Mouse (Mus musculus): ENCODE results near the gene Slc13a3.
A peak's percentile ranks its signal among the peaks of the same experiment; 100 is the strongest.

The Slc13a3 gene

GRCm38 (mm10) chr2:165407700-165408301 is 65.2 kb downstream of the Slc13a3 start:
- peak; percentile 78 to 84 for DNase-seq

- DNase-seq = no peak
These were observed 67.7 kb downstream of the Slc13a3 start for GRCm38 (mm10) chr2:165405351-165405750.

DNA sequence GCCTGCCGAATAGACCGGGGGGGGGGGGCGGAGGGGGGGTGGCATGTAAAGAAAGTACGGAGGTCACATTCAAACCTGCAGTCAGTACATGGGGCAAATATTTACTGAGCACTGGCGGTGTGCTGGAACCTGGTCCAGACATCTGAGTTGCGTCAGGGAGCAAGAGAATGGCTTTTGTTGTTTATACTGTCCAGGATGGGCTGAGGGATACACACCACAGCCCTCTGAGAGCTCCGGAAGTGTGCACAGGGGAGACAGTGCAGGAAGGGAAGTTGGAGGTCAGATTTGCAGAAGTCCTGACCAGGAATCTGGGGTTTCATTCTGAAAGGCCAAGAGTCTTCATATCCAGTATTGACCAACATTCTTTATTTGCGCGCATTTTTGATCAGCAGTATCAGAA is 68.1 kb downstream of the Slc13a3 start:
- no peak for DNase-seq

DNA sequence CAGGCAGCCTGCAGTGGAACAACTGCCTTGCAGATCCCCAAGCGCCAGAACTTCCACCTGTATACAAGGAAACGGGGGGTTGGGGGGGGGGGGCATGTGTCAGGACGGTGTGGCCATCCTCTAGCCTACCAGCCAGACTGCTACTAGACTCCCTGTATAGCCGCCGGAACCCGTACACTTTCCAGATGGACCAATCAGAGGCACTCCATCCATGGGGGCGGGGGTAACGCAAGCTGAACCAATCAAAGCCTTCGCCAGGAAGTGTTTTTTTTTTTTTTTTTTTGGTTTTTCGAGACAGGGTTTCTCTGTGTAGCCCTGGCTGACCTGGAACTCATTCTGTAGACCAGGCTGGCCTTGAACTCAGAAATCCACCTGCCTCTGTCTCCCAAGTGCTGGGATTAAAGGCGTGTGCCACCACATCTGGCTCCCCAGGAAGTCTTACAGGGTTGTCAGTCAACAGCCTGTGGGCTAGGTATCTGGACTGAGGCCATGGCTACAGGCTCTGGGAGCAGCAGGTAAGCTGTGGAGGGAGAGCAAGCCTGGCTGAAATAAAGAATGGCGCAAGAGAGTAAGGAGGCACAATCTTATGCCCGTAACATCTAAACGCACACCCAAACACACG is 74.8 kb downstream of the Slc13a3 start:
- DNase-seq = peak; percentile 33 to 64

GRCm38 (mm10) chr2:165397502-165398163 is 75.4 kb downstream of the Slc13a3 start:
- DNase-seq = peak; percentile 36 to 41

DNA sequence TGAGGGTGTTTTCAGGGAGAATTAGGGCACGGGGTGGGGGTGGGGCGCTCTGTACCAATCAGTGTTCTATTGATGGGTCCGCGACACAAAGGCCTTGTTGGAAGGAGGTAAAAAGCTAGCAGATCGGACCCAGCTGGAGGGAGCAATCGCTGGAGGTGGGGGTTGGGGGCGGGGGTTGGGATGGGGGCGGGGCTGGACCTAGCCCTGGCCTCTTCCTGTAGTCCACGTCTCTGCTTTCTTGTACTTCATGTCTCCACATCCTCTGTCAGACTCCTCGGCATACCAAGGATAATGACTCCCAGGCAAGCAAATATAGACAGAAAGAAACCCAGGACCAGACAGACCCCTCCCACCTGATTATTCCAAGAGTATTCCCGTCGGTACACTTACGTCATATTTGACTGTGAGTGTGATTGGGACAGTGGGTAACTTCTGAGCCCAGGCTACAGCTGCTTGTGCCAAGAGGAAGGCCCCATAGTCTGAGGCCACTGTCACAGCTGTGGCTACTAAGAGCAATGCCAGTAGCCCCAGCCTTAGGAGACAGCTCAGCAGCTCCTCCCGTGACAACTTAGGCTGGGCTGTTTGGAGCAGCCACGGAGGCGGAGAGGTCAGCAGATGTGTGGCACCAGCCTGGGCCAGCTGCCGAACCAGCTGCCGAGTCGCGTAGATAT is 76.1 kb downstream of the Slc13a3 start:
- no peak for DNase-seq

DNA sequence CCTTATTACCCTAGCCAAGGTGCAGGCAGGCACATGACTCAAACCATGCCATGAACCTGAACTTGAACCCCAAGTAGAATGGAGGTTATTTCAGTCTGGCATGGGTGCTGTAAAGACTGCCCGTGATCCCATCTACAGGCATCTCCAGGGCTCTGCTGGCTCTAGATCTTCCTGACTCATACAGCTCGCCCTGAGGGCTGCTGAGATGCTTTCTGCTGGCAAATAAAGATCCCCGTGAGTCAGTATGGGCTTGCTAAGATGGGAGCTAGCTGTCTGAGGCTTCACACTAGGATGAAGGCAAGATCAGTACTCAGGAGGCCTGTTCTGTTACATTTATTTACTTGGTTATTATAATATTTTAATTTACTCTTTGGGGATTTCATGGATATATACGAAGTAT is 80.9 kb downstream of the Slc13a3 start:
- no peak for DNase-seq

DNA sequence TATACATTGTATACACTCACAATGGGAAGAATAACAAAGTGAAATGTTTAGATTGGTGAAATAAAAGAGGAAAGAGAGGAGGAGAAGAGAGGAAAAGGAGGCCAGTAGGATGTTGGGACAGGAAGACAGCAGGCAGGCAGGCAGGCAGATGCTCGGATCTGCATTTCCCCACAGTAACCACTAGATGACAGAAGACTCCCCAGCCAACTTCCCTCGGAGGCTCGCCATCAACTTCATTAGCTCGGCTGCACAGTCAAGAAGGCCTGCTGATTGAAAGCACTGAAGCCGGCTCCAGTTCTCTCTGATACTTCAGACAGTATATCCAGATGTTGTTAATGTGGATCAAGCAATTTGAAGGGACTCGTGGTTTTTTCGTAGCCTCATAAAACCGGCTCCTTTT is 81.5 kb downstream of the Slc13a3 start:
- peak; percentile 58 to 62 for DNase-seq

- DNase-seq = no peak
These were observed 83.6 kb downstream of the Slc13a3 start for GRCm38 (mm10) chr2:165389299-165389952.

GRCm38 (mm10) chr2:165387844-165388495 is 85.1 kb downstream of the Slc13a3 start, which contains the start of gene Zfp334:
Gene Zfp334, minus strand, starts transcription at chr2:165388259.
- DNase-seq = peak; percentile 99

GRCm38 (mm10) chr2:165387370-165387769 is 85.7 kb downstream of the Slc13a3 start:
- DNase-seq = no peak

DNA sequence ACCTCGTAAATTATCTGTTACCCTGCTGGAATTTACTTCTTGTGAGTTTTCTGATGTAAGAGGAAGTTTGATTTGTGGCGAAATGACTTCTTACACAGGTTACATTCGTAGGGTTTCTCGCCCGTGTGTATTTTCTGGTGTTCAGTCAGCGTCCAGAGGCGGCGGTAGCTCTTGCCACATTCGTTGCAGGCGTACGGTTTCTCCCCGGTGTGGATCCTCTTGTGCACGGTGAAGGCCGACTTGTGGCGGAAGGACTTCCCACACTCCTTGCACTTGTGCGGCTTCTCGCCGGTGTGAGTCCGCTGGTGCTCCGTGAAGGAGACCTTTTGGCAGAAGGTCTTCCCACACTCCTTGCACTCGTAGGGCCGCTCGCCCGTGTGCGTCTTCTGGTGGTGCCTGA is 93.0 kb downstream of the Slc13a3 start:
- DNase-seq = no peak

- DNase-seq = no peak
These were observed 97.0 kb downstream of the Slc13a3 start for GRCm38 (mm10) chr2:165376001-165376400.

GRCm38 (mm10) chr2:165375478-165375877 is 97.6 kb downstream of the Slc13a3 start:
- DNase-seq = no peak

DNA sequence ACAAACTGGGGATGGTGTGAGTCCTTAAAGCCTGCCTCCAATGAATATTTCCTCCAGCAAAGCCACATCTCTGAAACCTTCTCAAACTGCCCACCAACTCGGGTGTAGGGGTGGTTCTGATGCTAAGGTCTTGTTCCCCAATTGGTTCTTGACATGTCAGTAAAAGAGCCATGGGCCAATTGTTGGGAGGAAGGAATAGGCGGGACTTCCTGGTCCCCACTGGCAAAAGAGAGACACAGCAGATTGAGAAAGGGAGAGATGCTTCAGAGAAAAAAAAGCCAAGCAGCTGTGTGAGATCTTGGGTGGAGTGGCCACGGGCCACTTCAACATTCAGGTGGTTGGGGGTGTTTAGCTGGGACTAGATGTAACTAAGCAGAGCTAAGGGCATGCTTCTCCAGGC is 102.0 kb downstream of the Slc13a3 start:
- DNase-seq = peak; percentile 42 to 43

DNA sequence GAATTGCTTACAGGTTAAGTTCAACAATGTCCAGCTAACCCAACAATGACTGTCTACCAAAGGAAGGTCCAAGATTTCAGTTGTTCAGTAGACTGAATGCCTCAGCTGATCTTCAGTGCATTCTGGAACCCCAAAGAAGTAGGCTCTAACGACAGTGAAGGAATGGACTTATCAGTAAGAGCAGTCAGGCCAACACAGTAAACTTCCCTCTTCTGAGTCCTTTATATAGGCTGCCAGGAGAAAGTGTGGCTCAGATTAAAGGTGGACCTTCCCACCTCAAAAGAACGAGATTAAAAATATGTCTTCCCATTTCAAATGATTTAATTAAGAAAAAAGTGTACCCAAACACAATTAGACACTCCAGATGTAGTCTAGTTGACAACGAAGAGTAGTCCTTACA is 102.7 kb downstream of the Slc13a3 start:
- DNase-seq = no peak

GRCm38 (mm10) chr2:165368496-165368895 is 104.5 kb downstream of the Slc13a3 start, which contains the start of gene Zfp663:
Gene Zfp663, minus strand, starts transcription at chr2:165368729.
- DNase-seq = no peak

GRCm38 (mm10) chr2:165367868-165368439 is 105.1 kb downstream of the Slc13a3 start:
- no peak for DNase-seq

- no peak for DNase-seq
These were observed 105.9 kb downstream of the Slc13a3 start for GRCm38 (mm10) chr2:165367047-165367520.

DNA sequence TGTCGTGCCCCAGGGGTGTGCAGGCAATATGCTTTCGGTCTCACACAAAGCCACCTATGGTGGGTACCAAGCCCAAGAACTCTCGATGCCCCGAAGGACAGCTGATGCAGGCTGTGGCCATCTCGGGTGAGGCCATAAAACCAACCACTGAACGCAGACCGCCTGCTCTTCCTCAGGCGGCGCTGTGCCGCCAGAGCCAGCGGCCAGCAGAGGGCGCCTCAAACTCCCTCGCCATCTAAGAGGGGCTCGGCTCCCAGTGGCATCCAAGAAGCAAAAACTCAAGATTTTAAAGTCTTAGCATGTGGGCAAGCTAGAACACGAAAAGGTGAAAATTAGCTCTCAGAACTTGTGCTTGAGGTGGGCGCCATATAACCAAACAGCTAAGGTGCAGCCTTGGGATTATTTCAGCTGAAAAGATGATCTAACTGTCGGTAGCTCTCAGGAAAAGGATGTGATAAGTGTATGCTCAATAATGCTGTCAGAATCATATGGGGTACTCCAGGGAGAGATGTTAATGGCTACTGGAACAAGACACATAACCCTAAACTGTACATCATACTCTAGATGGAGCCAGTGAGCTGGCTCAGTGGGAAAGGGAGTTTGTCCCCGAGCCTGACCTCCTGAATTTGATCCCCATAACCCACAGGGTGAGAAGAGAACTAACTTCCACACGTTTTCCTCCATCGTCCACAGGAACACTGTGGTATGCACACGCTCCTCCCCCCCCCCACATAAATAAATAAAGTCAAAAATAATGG is 108.5 kb downstream of the Slc13a3 start:
- peak; percentile 85 to 89 for DNase-seq

DNA sequence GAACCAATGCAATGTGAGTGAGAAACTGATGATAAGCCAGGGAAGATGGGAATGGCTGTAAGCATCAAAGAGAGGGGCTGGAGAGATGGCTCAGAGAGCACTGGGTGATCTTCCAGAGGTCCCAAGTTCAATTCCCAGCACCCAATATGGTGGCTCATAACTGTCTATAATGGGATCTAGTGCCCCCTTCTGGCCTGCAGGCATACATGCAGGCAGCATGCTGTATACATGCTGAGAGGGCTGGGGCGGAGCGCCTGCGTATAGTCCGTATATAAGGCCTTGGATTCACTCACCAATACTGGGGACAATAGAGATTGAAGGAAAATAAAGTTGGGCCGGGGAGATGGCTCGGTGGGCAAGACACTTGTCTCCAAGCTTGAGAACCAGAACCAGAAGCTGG is 109.7 kb downstream of the Slc13a3 start:
- DNase-seq = no peak

Data from cerebellum, postnatal 14 days (tissue).